Mouse (Mus musculus): ENCODE results near the gene Map3k5.

- TF ChIP-seq CTCF (IDR thresholded peaks at IDR 0.05) (no peak), EP300 (IDR thresholded peaks at IDR 0.05) (no peak)
These were observed 222.9 kb downstream of the Map3k5 start for GRCm38 (mm10) chr10:20157021-20157726.
